Mouse (Mus musculus) embryonic facial prominence, embryonic 13.5 days (tissue): Measurements from ENCODE around the gene Cd164l2. TPM values are rescaled to one million over a fixed set of nuclear protein-coding genes. Genes with fewer than 3 reads are reported as not detected.

Experiments used
- ATAC-seq: fragments of 200-750 bp; cut with Nextera tagmentation; 2 replicates; pipeline ENCODE4 v1.8.0; 2017; ENCODE audit warnings: low read depth; ENCODE audit not compliant: insufficient number of reproducible peaks, insufficient read depth, low FRiP score, low TSS enrichment
- H3K27ac ChIP-seq: fragments of 300-500 bp; sonication (generic); 2 replicates; pipeline ENCODE4 v1.5.1; 2015; ENCODE audit warnings: moderate library complexity, mild to moderate bottlenecking, inconsistent platforms
- H3K27me3 ChIP-seq: fragments of 300-500 bp; sonication (generic); 2 replicates; pipeline ENCODE4 v1.6.1; 2015; ENCODE audit warnings: mild to moderate bottlenecking, inconsistent platforms
- H3K36me3 ChIP-seq: fragments of 300-500 bp; sonication (generic); 2 replicates; pipeline ENCODE4 v1.6.1; 2015; ENCODE audit warnings: mild to moderate bottlenecking, inconsistent platforms
- H3K4me1 ChIP-seq: fragments of 300-500 bp; sonication (generic); 2 replicates; pipeline ENCODE4 v1.6.1; 2015; ENCODE audit warnings: inconsistent platforms
- H3K4me2 ChIP-seq: fragments of 300-500 bp; sonication (generic); 2 replicates; pipeline ENCODE4 v1.6.1; 2015; ENCODE audit warnings: moderate library complexity, mild to moderate bottlenecking, inconsistent platforms
- H3K4me3 ChIP-seq: fragments of 300-500 bp; sonication (generic); 2 replicates; pipeline ENCODE4 v1.5.1; 2015; ENCODE audit warnings: mild to moderate bottlenecking, inconsistent platforms
- H3K9ac ChIP-seq: fragments of 300-500 bp; sonication (generic); 2 replicates; pipeline ENCODE4 v1.6.1; 2015; ENCODE audit warnings: mild to moderate bottlenecking, inconsistent platforms
- H3K9me3 ChIP-seq: fragments of 300-500 bp; sonication (generic); 2 replicates; pipeline ENCODE4 v1.6.1; 2016; ENCODE audit warnings: inconsistent platforms
- WGBS: fragments of 180-500 bp; shearing (Covaris S2); methylation state at CpG from one replicate; pipeline ENCODE4 v1.1.7; 2015; ENCODE audit warnings: mixed read lengths; 5-methylcytosine and 5-hydroxymethylcytosine counted together
- polyA plus RNA-seq: library from polyadenylated mRNA; unstranded; fragments of >200 nt; fragmentation: Nextera tagmentation; extraction: Ambion mirVana; gene quantifications from 2 replicates; pipeline ENCODE4 v1.2.1, GENCODE M21; 2015

The Cd164l2 gene
- polyA plus RNA-seq, 1 experiment from 2014 or later: 4.0 TPM

- ATAC-seq: no peak
- Histone ChIP-seq H3K27ac (peak overlapping the region; percentile 12), H3K4me2 (peak overlapping the region; percentile 29), H3K9me3 (no peaks in the 10 kb centered on the region), H3K27me3 (peaks cover 12% of the 10 kb centered on the region), H3K4me1 (peaks cover 3% of the 10 kb centered on the region; the same call in 1 of the 2 replicates), H3K4me3 (no peak overlapping the region), H3K36me3 (peaks cover 38% of the 10 kb centered on the region), H3K9ac (0 out of 2 replicates have a peak overlapping the region, but pooled peaks have one; percentile 32)
- WGBS: 37% methylated on average over 10 of the region's 10 CpGs
Measured at GRCm38 (mm10) chr4:133261641-133262374, 49.9 kb downstream of the Cd164l2 start.

- Histone ChIP-seq H3K27me3 (peaks cover 7% of the 10 kb centered on the region), H3K27ac (peak overlapping the region; percentile 12), H3K9ac (0 out of 2 replicates have a peak overlapping the region, but pooled peaks have one; percentile 40), H3K36me3 (peaks cover 44% of the 10 kb centered on the region), H3K4me1 (no peaks in the 10 kb centered on the region), H3K4me3 (no peak overlapping the region), H3K4me2 (peak overlapping the region; percentile 29), H3K9me3 (no peaks in the 10 kb centered on the region)
- no peak; the same call in 1 of the 2 replicates for ATAC-seq
- 65% methylated on average over 7 of the region's 7 CpGs for WGBS
Measured at GRCm38 (mm10) chr4:133262375-133262765, 50.4 kb downstream of the Cd164l2 start.

GRCm38 (mm10) chr4:133262882-133263281, 51.0 kb downstream of the Cd164l2 start, which contains the start of gene Sytl1:
Gene Sytl1 (minus strand): TSS chr4:133263113.
- Histone ChIP-seq H3K4me1 (no peaks in the 10 kb centered on the region), H3K9me3 (no peaks in the 10 kb centered on the region), H3K4me2 (peak within 1 kb of the TSS; percentile 29), H3K9ac (peak within 1 kb of the TSS; percentile 40; the same call in 1 of the 2 replicates), H3K27ac (peak within 1 kb of the TSS; percentile 12), H3K36me3 (peaks cover 49% of the 10 kb centered on the region), H3K27me3 (peaks cover 2% of the 10 kb centered on the region), H3K4me3 (no peak within 1 kb of the TSS)
- 36% methylated on average over 7 of the region's 7 CpGs for WGBS
- ATAC-seq: no peak

- H3K36me3 ChIP-seq: peaks cover 58% of the 10 kb centered on the region
- WGBS: 92% methylated on average over 5 of the region's 5 CpGs
- H3K27me3 ChIP-seq: no peaks in the 10 kb centered on the region
Measured at GRCm38 (mm10) chr4:133263756-133264155, 51.8 kb downstream of the Cd164l2 start.

GRCm38 (mm10) chr4:133264559-133264958, 52.6 kb downstream of the Cd164l2 start:
- no peak overlapping the region for H3K27ac ChIP-seq
- H3K4me3 ChIP-seq: no peak overlapping the region
- H3K4me2 ChIP-seq: no peak overlapping the region
- H3K4me1 ChIP-seq: no peaks in the 10 kb centered on the region
- H3K9me3 ChIP-seq: no peaks in the 10 kb centered on the region
- H3K36me3 ChIP-seq: peaks cover 66% of the 10 kb centered on the region
- 88% methylated on average over 2 of the region's 2 CpGs for WGBS
- no peaks in the 10 kb centered on the region for H3K27me3 ChIP-seq
- H3K9ac ChIP-seq: no peak overlapping the region
- no peak for ATAC-seq

More at GRCm38 (mm10) chr4:133263756-133264155, 51.8 kb downstream of the Cd164l2 start:
- ATAC-seq: no peak
- H3K4me3 ChIP-seq: no peak overlapping the region
- H3K9ac ChIP-seq: no peak overlapping the region
- no peaks in the 10 kb centered on the region for H3K4me1 ChIP-seq
- H3K9me3 ChIP-seq: no peaks in the 10 kb centered on the region
- H3K4me2 ChIP-seq: no peak overlapping the region
- H3K27ac ChIP-seq: no peak overlapping the region

- Histone ChIP-seq H3K4me3 (no peak overlapping the region), H3K9ac (no peak overlapping the region), H3K36me3 (peaks cover 72% of the 10 kb centered on the region), H3K27ac (no peak overlapping the region), H3K9me3 (no peaks in the 10 kb centered on the region), H3K4me1 (no peaks in the 10 kb centered on the region), H3K27me3 (no peaks in the 10 kb centered on the region), H3K4me2 (no peak overlapping the region)
- WGBS: 91% methylated on average over 3 of the region's 3 CpGs
- no peak for ATAC-seq
Measured at GRCm38 (mm10) chr4:133265297-133265696, 53.4 kb downstream of the Cd164l2 start.

- H3K4me3 ChIP-seq: no peak overlapping the region
- no peak overlapping the region for H3K27ac ChIP-seq
- 83% methylated on average over 4 of the region's 4 CpGs for WGBS
- peaks cover 76% of the 10 kb centered on the region for H3K36me3 ChIP-seq
- no peak for ATAC-seq
- no peaks in the 10 kb centered on the region for H3K4me1 ChIP-seq
- no peaks in the 10 kb centered on the region for H3K27me3 ChIP-seq
- no peak overlapping the region for H3K9ac ChIP-seq
- no peak overlapping the region for H3K4me2 ChIP-seq
- H3K9me3 ChIP-seq: no peaks in the 10 kb centered on the region
Measured at GRCm38 (mm10) chr4:133265759-133266158, 53.8 kb downstream of the Cd164l2 start.

- Histone ChIP-seq H3K27me3 (no peaks in the 10 kb centered on the region), H3K4me3 (no peak overlapping the region), H3K36me3 (peaks cover 80% of the 10 kb centered on the region), H3K9me3 (no peaks in the 10 kb centered on the region), H3K4me2 (no peak overlapping the region), H3K9ac (no peak overlapping the region), H3K4me1 (no peaks in the 10 kb centered on the region), H3K27ac (no peak overlapping the region)
- 91% methylated on average over 12 of the region's 12 CpGs for WGBS
- ATAC-seq: no peak
Measured at GRCm38 (mm10) chr4:133266248-133266880, 54.4 kb downstream of the Cd164l2 start.

GRCm38 (mm10) chr4:133268931-133269330, 57.0 kb downstream of the Cd164l2 start:
- Histone ChIP-seq H3K9me3 (no peaks in the 10 kb centered on the region), H3K9ac (no peak overlapping the region), H3K27ac (no peak overlapping the region), H3K27me3 (no peaks in the 10 kb centered on the region), H3K4me2 (no peak overlapping the region), H3K4me3 (no peak overlapping the region), H3K4me1 (no peaks in the 10 kb centered on the region), H3K36me3 (peaks cover 69% of the 10 kb centered on the region)
- ATAC-seq: no peak
- 89% methylated on average over 3 of the region's 3 CpGs for WGBS

- Histone ChIP-seq H3K9me3 (no peaks in the 10 kb centered on the region), H3K4me1 (no peaks in the 10 kb centered on the region), H3K27me3 (no peaks in the 10 kb centered on the region), H3K4me2 (no peak overlapping the region), H3K4me3 (no peak overlapping the region), H3K27ac (no peak overlapping the region), H3K36me3 (peaks cover 64% of the 10 kb centered on the region), H3K9ac (no peak overlapping the region)
- WGBS: 96% methylated on average over 3 of the region's 3 CpGs
- no peak for ATAC-seq
Measured at GRCm38 (mm10) chr4:133269596-133269995, 57.7 kb downstream of the Cd164l2 start.

- no peaks in the 10 kb centered on the region for H3K27me3 ChIP-seq
- peaks cover 50% of the 10 kb centered on the region for H3K36me3 ChIP-seq
- WGBS: 88% methylated on average over 9 of the region's 9 CpGs
- no peak overlapping the region for H3K9ac ChIP-seq
- H3K27ac ChIP-seq: no peak overlapping the region
- H3K4me1 ChIP-seq: peaks cover 5% of the 10 kb centered on the region
- no peak overlapping the region for H3K4me2 ChIP-seq
- no peak overlapping the region for H3K4me3 ChIP-seq
- no peak for ATAC-seq
- no peaks in the 10 kb centered on the region for H3K9me3 ChIP-seq
Measured at GRCm38 (mm10) chr4:133270929-133271328, 59.0 kb downstream of the Cd164l2 start.
